Mouse (Mus musculus) kidney, postnatal 36 days (tissue): ENCODE data around the gene Rhobtb1.

ENCODE experiments used
- DNase-seq, 2 experiments: peaks; one replicate each; pipeline ENCODE4 v3.0.0; 2021 to 2022; ENCODE audit warnings: mixed read lengths in 2 of 2

The Rhobtb1 gene

DNA sequence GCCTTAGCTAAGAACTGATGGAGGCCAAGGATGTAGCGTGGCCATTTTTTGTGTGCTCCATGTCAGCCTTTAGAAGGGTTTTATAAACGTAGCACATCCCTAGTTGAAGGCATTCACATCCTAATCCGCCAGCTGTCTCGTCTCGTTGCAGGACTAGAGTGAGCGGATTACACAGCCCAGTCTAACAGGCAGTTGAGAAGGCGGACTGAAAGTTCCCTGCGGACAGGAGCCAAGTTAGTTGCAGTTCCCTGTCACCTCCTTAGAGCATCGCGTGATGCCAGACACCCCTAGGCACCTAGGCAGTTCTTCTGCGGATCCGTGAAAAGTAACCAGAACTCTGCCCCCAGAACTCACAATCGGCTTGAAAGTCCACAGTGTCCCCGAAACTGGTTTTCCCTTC is 60.7 kb downstream of the Rhobtb1 start:
- DNase-seq, result peak; percentile 32 to 61

DNA sequence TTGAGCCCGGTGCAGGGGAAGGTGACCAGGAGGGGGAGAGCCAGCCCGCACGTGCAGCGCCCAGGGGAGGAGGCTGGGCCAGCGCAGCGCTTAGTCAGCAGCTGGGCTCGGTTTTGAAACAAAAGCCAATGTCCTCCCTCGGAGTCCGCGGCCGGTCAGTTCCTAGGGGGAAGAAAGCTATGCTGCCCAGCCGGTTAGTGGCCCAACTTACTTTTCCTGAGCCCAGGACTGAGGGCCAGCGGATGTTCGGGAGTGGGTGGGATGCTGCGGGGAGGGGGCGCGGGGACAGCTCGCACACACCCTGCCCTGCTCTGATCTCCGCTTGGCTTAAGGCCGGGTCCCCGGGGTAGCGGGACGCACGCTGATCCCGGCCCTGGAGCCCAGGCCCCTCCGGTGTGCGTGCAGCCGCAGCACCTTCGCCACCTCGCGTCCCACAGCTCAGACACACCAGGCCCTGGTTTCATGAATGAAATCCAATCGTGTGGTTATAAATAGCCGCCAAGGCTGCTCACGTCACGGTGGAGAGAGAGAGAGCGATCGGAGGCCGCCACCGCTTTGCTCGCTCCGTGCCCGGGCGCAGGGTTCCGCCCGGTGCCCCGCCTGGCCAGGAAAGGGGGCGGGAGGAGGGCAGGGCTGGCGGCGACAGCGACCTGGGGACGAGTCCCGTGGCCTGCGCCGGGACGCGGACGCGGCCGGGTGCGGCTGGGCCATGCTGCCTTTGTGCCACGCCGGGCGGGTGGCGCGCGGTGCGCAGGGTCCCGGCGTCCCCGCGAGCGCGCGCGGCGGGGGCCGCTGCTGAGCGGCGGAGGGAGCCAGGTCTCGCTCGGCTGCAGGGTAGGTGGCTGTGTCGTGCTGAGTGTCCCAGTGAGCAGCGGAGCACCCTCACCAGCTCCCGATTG is 61.6 kb downstream of the Rhobtb1 start, which contains the start of gene A930033H14Rik:
A930033H14Rik (minus strand) TSS at position 557 of the 899 bp plus-strand sequence.
- DNase-seq, result peak; percentile 86 to 89

DNA sequence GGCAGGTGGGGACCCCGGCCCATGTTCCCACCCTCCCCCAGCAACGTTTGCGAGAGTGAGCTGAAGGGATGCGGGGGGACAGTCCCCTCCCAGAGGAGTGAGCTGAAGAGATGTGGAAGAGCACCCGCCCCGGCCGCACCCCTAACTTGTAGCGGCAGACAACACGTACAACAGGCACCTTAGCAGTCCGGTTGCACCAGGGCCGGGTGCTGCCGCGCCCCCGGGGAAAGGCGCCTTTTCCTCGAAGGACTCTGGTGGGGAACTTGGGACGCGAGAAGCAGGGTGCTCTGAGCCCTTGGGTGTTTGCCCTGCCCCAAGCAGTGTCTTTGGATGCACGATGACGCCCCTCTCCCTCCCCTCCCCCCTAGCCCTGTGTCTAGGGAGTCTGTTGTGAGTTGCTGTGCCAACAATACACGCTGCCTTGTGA is 62.2 kb downstream of the Rhobtb1 start:
- DNase-seq, result peak in 1 of 2 experiments; percentile 50

DNA sequence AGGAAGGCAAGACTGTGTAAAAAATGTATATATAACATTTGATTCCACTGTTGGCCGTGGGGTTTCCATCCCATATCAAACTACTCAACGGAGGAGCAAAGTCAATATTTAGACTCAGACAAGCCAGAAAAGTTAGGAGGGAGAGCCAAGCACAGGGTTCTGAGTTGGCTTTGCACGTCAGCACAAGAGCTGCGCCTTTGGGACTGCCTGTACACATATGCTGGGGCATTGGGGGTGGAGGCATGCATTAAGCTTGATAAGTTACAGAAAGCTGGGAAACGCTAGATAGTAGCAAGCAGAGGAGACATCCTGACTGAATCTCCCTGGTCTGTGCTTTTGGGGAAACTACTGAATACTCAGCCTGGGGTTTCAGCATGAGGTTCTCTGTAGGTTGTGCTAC is 62.8 kb downstream of the Rhobtb1 start:
- peak in 1 of 2 experiments; percentile 42 for DNase-seq

GRCm38 (mm10) chr10:69217127-69217690 is 66.0 kb downstream of the Rhobtb1 start:
- DNase-seq, result no peak

DNA sequence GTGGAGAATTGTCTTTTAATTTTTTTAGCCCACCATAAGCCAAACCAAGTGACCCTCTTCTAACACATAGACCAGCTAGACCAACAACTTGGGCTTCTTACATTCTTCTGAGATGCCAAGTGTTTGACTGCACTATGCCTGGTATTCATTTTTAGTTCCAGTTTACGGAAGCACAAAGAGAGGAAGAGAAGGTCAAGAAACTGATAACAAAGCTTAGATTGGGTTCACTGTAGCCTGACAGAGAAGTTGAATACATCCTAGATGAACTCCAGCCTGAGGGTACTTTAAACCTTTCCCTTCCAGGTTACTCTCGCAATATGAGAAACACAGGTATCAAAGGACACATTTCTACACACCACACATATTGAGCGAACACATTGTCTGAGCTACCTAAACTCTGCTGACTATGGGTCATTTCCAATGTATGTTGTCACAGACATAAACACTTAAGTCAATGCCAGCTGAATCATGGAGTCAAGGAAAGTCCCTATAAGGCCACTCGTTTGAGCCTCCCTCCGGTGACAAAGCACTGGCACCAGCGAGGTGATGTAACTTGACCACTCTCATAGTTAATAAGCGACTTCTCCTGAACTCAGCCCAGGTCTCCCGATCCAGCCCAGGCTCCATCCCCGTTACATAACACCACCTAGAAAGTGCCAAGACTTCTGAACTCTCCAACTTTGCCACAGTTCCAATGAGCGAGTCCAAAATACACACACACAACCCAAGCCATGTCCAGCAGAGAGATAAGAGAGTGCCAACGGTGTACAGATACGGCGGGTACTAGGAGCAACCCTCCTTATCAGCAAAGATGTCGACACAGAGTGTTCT is 67.4 kb downstream of the Rhobtb1 start:
- peak; percentile 79 to 92 for DNase-seq

DNA sequence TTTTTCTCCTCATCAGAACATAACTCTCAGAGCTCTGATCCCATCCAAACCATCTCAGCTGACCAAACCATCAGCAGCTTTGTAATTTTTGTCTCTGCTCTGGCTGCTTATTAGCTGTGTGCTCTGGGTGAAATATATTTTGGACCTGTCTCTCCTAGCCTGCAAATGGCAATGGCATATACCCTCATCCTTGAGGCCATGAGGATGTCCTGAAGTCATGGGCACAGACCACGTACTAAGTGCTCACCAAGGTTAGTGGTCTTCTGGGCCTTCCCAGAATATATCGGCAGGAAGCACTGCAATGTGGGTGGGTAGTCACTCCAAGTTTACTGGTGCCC is 68.0 kb downstream of the Rhobtb1 start:
- no peak for DNase-seq

- DNase-seq, result peak; percentile 80 to 89
Observed at GRCm38 (mm10) chr10:69220296-69220695, 69.1 kb downstream of the Rhobtb1 start.

DNA sequence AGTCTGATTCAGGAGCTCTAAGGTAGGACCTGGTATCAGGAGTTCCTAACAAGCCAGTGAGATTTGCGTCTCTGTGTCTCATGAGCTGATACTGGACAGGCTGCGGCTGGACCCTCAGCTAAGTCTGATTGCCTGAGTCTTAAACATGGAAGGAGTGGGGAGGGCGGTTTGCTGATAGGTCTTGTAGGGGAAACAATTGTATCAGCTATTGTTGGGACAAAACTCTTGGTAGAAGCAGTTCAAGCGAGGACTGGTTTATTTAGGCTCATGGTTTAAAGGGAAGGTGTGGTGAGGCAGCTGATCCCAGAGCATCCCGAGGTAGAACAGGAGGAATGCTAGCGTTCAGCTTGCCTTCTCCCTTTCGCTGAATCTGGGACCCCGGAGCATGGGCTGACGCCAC is 69.9 kb downstream of the Rhobtb1 start:
- DNase-seq, result no peak

DNA sequence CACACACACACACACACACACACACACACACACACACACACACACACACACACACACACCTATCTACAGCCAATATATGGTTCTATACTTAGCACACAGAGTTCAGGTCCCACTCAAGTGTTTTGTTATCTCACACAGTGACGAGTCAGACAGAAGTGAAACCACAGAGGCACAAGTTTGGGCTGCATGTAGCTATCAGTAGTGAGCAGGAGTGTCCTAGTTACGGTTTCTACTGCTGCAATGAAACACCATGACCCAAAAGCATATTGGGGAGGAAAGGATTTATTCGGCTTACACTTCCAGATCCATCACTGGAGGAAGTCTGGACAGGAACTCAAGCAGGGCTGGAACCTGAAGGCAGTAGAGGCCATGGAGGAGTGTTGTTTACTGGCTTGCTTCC is 70.7 kb downstream of the Rhobtb1 start:
- no peak for DNase-seq

GRCm38 (mm10) chr10:69223232-69223631 is 72.0 kb downstream of the Rhobtb1 start:
- no peak for DNase-seq

DNA sequence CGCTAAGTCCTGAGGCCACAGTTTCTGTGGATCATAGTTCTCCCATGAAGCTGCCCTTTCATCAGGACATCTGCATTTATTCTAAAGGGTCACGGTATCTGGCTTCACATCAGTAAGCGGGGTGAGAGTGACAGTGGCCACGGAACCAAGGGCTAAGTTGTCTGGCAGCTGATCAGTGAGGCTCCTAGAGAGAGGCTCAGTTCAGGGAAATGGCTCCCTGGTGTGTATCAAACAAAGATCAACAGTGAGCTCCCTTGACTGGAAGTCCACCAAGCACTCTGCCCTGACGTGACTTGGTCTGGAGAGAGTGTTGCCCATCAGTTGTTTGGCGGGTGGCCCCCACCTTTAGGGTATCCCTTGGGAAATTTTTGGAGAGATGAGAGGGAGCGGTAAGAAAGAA is 73.0 kb downstream of the Rhobtb1 start:
- no peak for DNase-seq

GRCm38 (mm10) chr10:69225471-69225870 is 74.2 kb downstream of the Rhobtb1 start:
- no peak for DNase-seq

- DNase-seq, result no peak
Observed at GRCm38 (mm10) chr10:69225951-69226350, 74.7 kb downstream of the Rhobtb1 start.

- peak in 1 of 2 experiments; percentile 25 for DNase-seq
Observed at GRCm38 (mm10) chr10:69237185-69237584, 86.0 kb downstream of the Rhobtb1 start.

DNA sequence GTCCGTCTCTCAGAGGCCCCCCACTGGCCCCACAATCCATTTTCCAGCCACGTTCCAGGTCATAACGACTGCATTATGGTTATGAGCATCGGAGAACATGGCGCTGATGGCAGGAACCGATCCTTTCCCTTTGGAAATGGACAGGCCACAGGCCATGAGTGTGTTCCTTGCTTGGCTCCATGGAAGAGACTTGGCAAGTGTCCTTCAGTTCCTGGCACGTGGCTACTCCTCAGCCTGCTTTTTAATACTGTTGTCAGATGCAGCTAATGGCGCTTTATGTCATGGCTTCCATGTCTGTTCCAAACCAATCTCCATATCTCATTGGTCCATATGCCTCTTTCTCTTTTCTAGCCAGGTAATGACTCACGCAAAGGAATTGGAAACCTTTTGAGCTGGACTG is 86.5 kb downstream of the Rhobtb1 start:
- DNase-seq, result no peak

GRCm38 (mm10) chr10:69238311-69238710 is 87.1 kb downstream of the Rhobtb1 start:
- DNase-seq, result no peak

GRCm38 (mm10) chr10:69240530-69240929 is 89.3 kb downstream of the Rhobtb1 start:
- DNase-seq, result peak in 1 of 2 experiments; percentile 42

GRCm38 (mm10) chr10:69245151-69245550 is 93.9 kb downstream of the Rhobtb1 start:
- no peak for DNase-seq

- DNase-seq, result peak; percentile 70 to 71
Observed at GRCm38 (mm10) chr10:69245906-69246668, 94.9 kb downstream of the Rhobtb1 start.

DNA sequence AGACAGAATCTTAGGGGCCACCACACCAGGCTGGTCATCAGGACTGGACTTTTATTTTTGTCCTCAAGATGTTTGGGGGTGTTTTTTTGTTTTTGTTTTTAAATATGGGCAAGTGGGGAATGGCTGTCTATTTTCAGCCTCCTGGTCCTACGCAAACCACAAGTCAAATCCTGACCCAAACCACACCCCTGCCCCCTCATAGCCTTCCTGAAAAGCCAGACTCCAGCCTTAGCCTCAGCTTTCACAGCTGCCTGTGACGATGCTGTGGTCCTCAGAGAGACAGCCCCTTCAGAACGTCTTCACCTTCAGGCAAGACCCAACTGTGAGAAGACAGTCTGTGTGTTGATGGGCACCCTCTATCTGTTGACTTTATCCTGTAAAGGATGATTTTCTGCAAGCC is 95.5 kb downstream of the Rhobtb1 start:
- no peak for DNase-seq

DNA sequence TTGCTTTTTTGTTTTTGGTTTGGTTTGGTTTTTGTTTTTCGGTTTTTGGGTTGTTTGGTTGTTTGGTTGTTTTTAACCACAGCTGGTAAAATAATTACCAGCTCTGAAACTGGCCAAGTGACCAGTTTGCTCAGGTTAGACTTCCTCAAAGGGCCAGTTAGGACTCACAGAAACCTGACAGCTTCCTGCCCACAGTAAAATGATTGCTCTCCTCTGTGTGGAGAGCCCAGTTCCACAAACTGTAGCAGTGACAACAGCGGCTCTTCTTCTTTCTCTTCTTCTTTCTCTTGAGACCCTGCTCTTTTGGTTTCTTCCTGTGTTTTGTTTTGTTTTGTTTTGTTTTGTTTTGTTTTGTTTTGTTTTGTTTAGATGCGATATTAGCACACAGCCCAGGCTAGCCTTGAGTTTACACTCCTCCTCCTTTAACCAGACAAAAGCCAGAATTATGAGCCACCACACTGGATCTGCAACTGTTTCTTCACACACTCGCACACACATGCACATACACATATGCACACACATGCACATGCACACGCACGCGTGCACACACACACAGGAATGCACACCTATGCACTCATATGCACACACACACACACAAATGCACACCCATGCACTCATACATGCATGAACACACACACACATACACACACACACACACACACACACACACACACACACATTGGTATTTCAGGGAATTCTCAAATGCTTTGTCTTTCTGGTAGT is 96.2 kb downstream of the Rhobtb1 start:
- no peak for DNase-seq
